Mouse (Mus musculus) heart, embryonic 11.5 days (tissue): ENCODE measurements around the gene Hist2h3c1. TPM values are rescaled to one million over a fixed set of nuclear protein-coding genes. Genes with fewer than 3 reads are reported as not detected.
A peak's percentile ranks its signal among the peaks of the same experiment; 100 is the strongest.

Experiments used
- ATAC-seq: fragments of 200-750 bp; cut with Nextera tagmentation; replicated peaks from 2 replicates; pipeline ENCODE4 v1.8.0; 2017; ENCODE audit warnings: moderate library complexity; ENCODE audit not compliant: insufficient number of reproducible peaks, low FRiP score, low TSS enrichment
- H3K27ac ChIP-seq: fragments of 300-500 bp; sonication (generic); 2 replicates; pipeline ENCODE4 v1.5.1; 2014; ENCODE audit warnings: mild to moderate bottlenecking, low read depth, low read length
- H3K27me3 ChIP-seq: fragments of 300-500 bp; sonication (generic); 2 replicates; pipeline ENCODE4 v1.6.1; 2014; ENCODE audit warnings: mild to moderate bottlenecking, low read length, mixed read lengths; ENCODE audit not compliant: control insufficient read depth, insufficient read depth
- H3K36me3 ChIP-seq: fragments of 300-500 bp; sonication (generic); 2 replicates; pipeline ENCODE4 v1.6.1; 2014; ENCODE audit warnings: mild to moderate bottlenecking, low read length, moderate library complexity, mixed read lengths; ENCODE audit not compliant: control insufficient read depth, insufficient read depth
- H3K4me1 ChIP-seq: fragments of 300-500 bp; sonication (generic); 2 replicates; pipeline ENCODE4 v1.6.1; 2014; ENCODE audit warnings: low read length; ENCODE audit not compliant: control insufficient read depth, insufficient read depth
- H3K4me2 ChIP-seq: fragments of 300-500 bp; sonication (generic); 2 replicates; pipeline ENCODE4 v1.6.1; 2014; ENCODE audit warnings: mild to moderate bottlenecking, moderate library complexity
- H3K4me3 ChIP-seq: fragments of 300-500 bp; sonication (generic); 2 replicates; pipeline ENCODE4 v1.5.1; 2014; ENCODE audit warnings: low read depth, low read length
- H3K9ac ChIP-seq: fragments of 300-500 bp; sonication (generic); 2 replicates; pipeline ENCODE4 v1.6.1; 2014; ENCODE audit warnings: mild to moderate bottlenecking, low read depth, low read length, moderate library complexity
- H3K9me3 ChIP-seq: fragments of 300-500 bp; sonication (generic); replicated peaks from 2 replicates; pipeline ENCODE4 v1.6.1; 2016; ENCODE audit warnings: low read length; ENCODE audit not compliant: control insufficient read depth
- WGBS: fragments of 180-500 bp; shearing (Covaris S2); extraction: QIAGEN DNeasy Blood & Tissue Kit; methylation state at CpG from one replicate; pipeline ENCODE4 v1.1.7; 2014; ENCODE audit not compliant: insufficient replicate concordance; 5-methylcytosine and 5-hydroxymethylcytosine counted together
- polyA plus RNA-seq: library from polyadenylated mRNA; unstranded; fragments of >200 nt; fragmentation: Nextera tagmentation; extraction: Ambion mirVana; gene quantifications from 2 replicates; pipeline ENCODE4 v1.2.1, GENCODE M21; 2014

Gene Hist2h3c1
- polyA plus RNA-seq, 1 experiment from 2014 or later: 1.2 TPM

DNA sequence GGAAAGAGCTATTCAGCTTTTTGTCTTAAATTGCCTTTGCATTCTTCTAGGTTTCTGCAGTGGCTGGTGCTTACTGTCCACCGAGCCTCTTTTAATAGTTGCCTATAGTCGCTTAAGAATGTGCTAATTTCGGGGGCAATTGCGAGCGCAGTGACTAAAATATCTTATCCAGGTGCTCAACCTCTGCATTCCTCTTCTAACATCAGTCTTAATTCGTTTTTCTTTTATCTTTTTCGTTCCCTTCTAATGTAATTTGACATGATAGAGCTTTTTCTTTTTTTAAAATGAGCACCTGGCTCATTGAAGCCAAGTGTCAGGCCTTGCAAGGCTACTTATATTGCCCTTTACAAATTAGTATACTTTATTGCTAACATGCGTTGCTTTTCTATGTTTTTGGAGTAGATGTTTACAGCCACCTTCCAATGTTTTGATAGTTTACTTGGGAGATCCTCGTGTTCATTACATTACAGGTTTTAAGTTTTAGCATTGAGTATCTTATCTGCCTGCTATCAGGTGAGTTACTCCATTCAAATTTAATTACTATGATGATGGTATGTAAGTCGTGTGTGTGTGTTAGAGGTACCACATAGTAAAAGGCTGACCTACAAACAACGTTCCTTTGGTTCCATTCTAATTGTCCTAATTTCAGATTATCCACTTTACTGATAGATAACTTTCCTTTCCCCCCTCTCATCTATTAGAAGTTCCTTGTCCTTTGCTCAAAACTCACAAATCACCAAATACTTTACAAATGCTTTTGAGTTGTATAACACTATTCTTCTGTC is 1.1 kb downstream of the Hist2h3c1 start:
- no peaks in the 10 kb centered on the region for H3K9me3 ChIP-seq
- peaks cover 14% of the 10 kb centered on the region for H3K4me1 ChIP-seq
- peak overlapping the region; percentile 39 for H3K4me3 ChIP-seq
- no peaks in the 10 kb centered on the region for H3K27me3 ChIP-seq
- ATAC-seq: no peak
- peak overlapping the region; percentile 66 for H3K9ac ChIP-seq
- H3K36me3 ChIP-seq: no peaks in the 10 kb centered on the region
- H3K27ac ChIP-seq: peak overlapping the region; percentile 46
- peak overlapping the region; percentile 68 for H3K4me2 ChIP-seq
- WGBS: 3% methylated on average over 11 of the region's 11 CpGs

DNA sequence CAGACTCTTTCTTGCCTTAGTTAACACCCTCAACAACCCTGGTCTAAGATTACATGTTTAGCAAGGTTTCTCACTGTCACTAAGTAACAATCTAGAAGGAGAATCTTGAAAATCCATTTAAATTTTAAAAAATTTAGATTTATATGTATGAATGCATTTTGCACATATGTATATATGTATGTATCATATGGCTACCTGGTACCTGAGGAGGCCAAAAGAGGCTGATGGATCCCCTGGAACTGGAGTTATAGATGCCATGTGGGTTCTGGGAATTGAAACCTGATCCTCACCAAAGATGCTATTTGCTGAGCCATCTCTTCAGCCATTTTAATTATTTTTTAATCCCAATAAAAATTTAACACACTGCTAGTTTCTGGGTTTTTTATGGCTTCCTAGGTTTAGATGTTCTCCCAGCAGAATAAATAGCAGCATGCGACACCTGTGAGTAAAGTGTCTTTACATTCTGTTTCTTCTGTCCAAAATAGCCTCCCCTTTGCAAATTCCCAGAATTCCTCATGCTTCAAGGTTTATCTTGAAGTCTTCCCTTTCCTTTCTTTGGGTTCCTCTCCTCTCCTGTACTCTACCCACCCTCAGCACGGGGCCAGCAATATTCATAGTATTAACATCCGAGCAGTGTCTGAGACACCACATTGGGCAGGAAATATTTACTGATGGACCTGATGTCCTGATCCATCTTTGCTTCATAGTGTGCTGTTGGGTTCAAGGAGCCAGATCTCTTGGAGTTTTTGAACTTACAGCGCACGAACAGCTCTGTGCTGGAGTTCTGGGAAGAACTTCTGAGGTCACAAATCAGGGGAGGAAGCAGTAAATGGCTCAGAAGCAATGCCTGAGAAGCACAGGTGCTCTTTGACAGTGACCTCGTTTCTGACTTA is 1.9 kb downstream of the Hist2h3c1 start:
- WGBS: 46% methylated on average over 6 of the region's 6 CpGs
- Histone ChIP-seq H3K9me3 (no peaks in the 10 kb centered on the region), H3K4me1 (peaks cover 14% of the 10 kb centered on the region), H3K27me3 (no peaks in the 10 kb centered on the region), H3K4me2 (peak overlapping the region; percentile 68), H3K27ac (peak overlapping the region; percentile 35; the same call in 1 of the 2 replicates), H3K9ac (peak overlapping the region; percentile 66; the same call in 1 of the 2 replicates), H3K4me3 (peak overlapping the region; percentile 39), H3K36me3 (no peaks in the 10 kb centered on the region)
- no peak for ATAC-seq

DNA sequence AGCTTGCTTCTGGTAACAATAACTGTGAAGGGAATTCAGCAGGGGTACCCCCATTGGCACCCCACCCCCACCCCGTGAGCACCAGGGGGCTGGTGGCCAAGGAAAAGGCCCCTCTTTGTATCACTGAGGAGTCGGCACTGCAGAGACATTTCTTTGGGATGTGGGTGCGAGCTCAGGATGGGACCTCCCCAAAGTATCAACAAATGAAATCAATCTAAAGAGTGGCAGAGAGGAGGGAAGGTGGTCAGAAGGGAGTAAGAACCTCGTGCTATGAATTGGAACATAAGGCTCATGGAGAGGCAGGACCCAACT is 2.5 kb downstream of the Hist2h3c1 start:
- no peak for ATAC-seq
- no peaks in the 10 kb centered on the region for H3K36me3 ChIP-seq
- H3K4me3 ChIP-seq: peak overlapping the region; percentile 16; the same call in 1 of the 2 replicates
- H3K4me1 ChIP-seq: peaks cover 12% of the 10 kb centered on the region
- 0 out of 2 replicates have a peak overlapping the region, but pooled peaks have one; percentile 35 for H3K27ac ChIP-seq
- no peaks in the 10 kb centered on the region for H3K27me3 ChIP-seq
- H3K9ac ChIP-seq: no peak overlapping the region
- peak overlapping the region; percentile 68 for H3K4me2 ChIP-seq
- 48% methylated on average over 4 of the region's 4 CpGs for WGBS
- no peaks in the 10 kb centered on the region for H3K9me3 ChIP-seq

DNA sequence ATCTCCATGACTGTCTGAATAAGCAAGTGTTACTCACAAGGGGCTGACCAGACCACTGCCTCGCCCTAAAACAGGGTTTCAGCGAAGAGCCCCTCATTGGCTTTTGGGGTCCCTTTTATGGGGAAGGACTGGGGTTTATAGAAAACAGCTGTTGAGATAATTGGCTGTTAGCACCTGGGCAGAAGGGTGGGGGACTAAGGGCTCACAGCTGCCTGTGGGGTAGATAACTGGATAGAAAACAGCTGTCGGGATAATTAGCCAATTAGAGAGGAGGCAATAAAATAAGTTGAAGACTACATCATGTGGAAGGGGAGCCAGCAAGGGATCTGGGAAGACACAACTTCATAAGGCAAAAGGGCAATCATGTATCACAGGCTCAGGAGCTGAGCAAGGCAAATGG is 4.4 kb downstream of the Hist2h3c1 start:
- no peak overlapping the region for H3K9ac ChIP-seq
- H3K27ac ChIP-seq: no peak overlapping the region
- H3K27me3 ChIP-seq: no peaks in the 10 kb centered on the region
- ATAC-seq: no peak
- H3K4me1 ChIP-seq: 0 out of 2 replicates have a peak, but pooled peaks cover 5% of the 10 kb centered on the region
- no peaks in the 10 kb centered on the region for H3K9me3 ChIP-seq
- WGBS: 54% methylated on average over 3 of the region's 3 CpGs
- H3K4me2 ChIP-seq: no peak overlapping the region
- no peak overlapping the region for H3K4me3 ChIP-seq
- no peaks in the 10 kb centered on the region for H3K36me3 ChIP-seq

DNA sequence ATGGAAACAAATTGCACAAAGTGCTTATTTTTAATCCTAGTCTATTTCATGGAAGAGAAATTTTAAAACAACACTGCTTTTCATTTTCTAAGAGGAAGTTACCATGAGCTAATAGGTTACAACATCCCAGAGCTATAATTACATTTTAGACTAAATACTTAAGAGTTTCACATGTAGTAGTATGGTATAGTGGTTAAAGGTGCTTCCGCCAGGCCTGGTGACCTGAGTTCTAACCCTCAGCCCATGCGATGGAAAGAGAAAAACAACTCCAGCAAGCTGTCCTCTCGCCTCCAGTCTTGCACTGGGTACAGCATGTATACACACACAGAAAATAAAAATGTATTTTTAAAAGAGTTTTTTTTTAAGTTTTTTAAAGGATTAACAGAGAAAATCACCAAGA is 5.3 kb downstream of the Hist2h3c1 start:
- Histone ChIP-seq H3K36me3 (no peaks in the 10 kb centered on the region), H3K4me1 (0 out of 2 replicates have a peak, but pooled peaks cover 5% of the 10 kb centered on the region), H3K27ac (no peak overlapping the region), H3K4me3 (no peak overlapping the region), H3K9ac (no peak overlapping the region), H3K4me2 (no peak overlapping the region), H3K9me3 (no peaks in the 10 kb centered on the region), H3K27me3 (no peaks in the 10 kb centered on the region)
- no peak for ATAC-seq
- 83% methylated on average over 3 of the region's 3 CpGs for WGBS

DNA sequence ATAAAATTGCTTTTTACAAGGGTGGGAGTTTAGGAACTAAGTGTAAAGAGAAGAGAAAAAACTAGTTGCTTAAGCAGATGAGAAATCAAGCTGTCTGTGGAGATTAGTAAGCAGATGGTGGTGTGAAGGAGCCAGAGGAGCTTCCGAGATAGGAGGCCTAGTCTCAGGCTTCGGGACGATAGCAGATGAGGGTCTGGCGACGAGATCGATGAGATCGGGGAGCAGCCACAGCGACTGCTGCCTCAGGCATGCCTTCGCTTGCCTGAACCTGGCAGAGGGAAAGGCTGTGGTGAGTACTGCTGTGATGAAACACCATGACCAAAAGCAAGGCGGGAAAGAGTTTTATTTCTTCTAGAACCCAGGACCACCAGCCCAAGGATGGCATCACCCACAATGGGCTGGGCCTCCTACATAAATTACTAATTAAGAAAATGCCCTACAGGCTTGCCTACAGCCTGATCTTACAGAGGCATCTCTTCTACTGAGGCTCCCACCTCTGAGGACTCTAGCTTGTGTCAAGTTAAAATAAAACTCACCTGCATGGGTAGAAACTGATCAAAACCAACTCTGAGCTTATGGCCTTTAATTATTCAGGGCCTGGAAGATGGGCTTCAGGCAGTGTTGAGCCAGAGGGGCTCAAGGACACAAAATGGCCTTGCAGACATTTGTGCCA is 8.3 kb downstream of the Hist2h3c1 start:
- no peaks in the 10 kb centered on the region for H3K36me3 ChIP-seq
- H3K9ac ChIP-seq: 0 out of 2 replicates have a peak overlapping the region, but pooled peaks have one; percentile 39
- H3K4me3 ChIP-seq: no peak overlapping the region
- H3K4me2 ChIP-seq: peak overlapping the region; percentile 24; the same call in 1 of the 2 replicates
- 20% methylated on average over 10 of the region's 10 CpGs for WGBS
- no peak overlapping the region for H3K27ac ChIP-seq
- H3K4me1 ChIP-seq: no peaks in the 10 kb centered on the region
- H3K27me3 ChIP-seq: no peaks in the 10 kb centered on the region
- H3K9me3 ChIP-seq: no peaks in the 10 kb centered on the region
- no peak for ATAC-seq

DNA sequence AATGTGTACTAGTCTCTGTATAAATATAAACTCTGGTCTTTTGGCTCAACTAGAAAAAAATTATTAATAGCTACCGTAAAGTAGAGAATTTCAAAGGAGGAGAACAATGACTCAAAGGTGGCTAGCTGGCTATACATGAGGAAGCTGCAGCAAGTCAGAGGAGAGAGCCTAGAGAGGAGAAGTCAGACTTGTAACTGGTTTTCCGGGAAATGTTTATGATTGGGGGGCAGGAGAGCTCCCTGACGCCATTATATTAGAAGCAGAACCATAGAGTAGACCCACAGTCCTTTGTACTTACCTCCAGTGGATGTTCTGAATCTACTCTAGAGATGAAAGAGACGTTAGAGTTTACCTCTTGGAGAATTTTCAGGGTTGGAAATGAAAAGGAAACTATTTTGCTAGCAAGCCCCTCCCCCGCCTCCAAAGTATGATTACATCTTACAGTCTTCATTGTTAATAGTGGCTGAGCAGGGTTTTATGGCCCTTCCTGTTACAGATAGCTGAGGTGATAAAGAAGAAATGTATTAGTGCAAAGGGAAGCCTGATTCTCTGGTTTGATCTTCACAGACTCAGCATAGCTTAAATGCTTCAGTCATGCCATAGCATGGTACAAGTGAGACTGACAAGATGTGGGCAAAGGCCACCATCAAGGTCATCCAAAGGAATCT is 9.6 kb downstream of the Hist2h3c1 start:
- Histone ChIP-seq H3K27me3 (no peaks in the 10 kb centered on the region), H3K9me3 (no peaks in the 10 kb centered on the region), H3K36me3 (no peaks in the 10 kb centered on the region), H3K4me2 (no peak overlapping the region; the same call in 1 of the 2 replicates), H3K27ac (no peak overlapping the region), H3K4me3 (no peak overlapping the region), H3K9ac (no peak overlapping the region), H3K4me1 (no peaks in the 10 kb centered on the region)
- ATAC-seq: no peak
- WGBS: 83% methylated on average over 5 of the region's 5 CpGs

DNA sequence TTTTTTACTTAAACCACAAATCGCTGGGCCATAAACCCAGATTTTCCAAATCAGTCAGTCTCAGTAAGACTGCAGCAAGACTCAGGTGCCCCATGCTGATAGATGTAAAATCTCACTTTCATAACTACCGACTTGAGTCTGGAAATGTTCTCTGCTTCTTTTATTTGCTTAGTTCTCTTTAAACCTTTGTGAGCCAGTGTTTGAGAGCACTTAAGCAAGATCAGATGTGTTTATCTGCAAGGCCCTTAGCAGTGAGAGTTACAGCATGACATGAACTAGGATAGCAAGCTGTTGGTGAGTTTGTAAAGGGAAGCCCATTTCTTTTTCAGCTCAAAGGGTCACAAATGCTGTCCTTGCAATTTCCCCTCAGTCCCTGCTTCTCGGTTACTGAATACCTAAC is 10.7 kb downstream of the Hist2h3c1 start:
- Histone ChIP-seq H3K9ac (no peak overlapping the region), H3K9me3 (no peaks in the 10 kb centered on the region), H3K4me3 (no peak overlapping the region), H3K27me3 (no peaks in the 10 kb centered on the region), H3K4me2 (no peak overlapping the region), H3K36me3 (no peaks in the 10 kb centered on the region), H3K27ac (no peak overlapping the region), H3K4me1 (peaks cover 4% of the 10 kb centered on the region)
- 74% methylated on average over 3 of the region's 3 CpGs for WGBS
- no peak for ATAC-seq
